Mouse (Mus musculus): ENCODE measurements around the gene Gm21732.
"Not testable (repeated sequence)": the region's sequence is repeated elsewhere in the genome, so short reads cannot be mapped to it uniquely, and the experiment has no call there.

Gene Gm21732

GRCm38 (mm10) chrY:38575591-38575990 is at the start of gene Gm21732:
Gene Gm21732, minus strand, starts transcription at chrY:38575691.
- DNase-seq = not testable (repeated sequence)
